Mouse (Mus musculus) cerebellum, postnatal 25 days (tissue): ENCODE measurements around the gene Stxbp3.
A peak's percentile ranks its signal among the peaks of the same experiment; 100 is the strongest.
"Not testable (repeated sequence)": the region's sequence is repeated elsewhere in the genome, so short reads cannot be mapped to it uniquely, and the experiment has no call there.

Source experiments
- DNase-seq, 2 experiments: peaks; one replicate each; pipeline ENCODE4 v3.0.0; 2021; ENCODE audit warnings: mixed read lengths in 2 of 2

Stxbp3 gene

GRCm38 (mm10) chr3:108856386-108857123 is 16.2 kb upstream of the Stxbp3 start:
- DNase-seq: peak; percentile 59 to 78

- peak in 1 of 2 experiments; percentile 23 for DNase-seq
These were observed 15.5 kb upstream of the Stxbp3 start for GRCm38 (mm10) chr3:108855864-108856263.

- peak; percentile 34 to 46 for DNase-seq
These were observed 15.0 kb upstream of the Stxbp3 start for GRCm38 (mm10) chr3:108855371-108855770.

GRCm38 (mm10) chr3:108853266-108853665 is 12.9 kb upstream of the Stxbp3 start:
- no peak for DNase-seq

GRCm38 (mm10) chr3:108851996-108852697 is 11.8 kb upstream of the Stxbp3 start:
- peak in 1 of 2 experiments; percentile 19 for DNase-seq

GRCm38 (mm10) chr3:108851554-108851953 is 11.2 kb upstream of the Stxbp3 start:
- no peak for DNase-seq

- no peak for DNase-seq
These were observed 10.7 kb upstream of the Stxbp3 start for GRCm38 (mm10) chr3:108851075-108851474.

- DNase-seq: no peak
These were observed 10.2 kb upstream of the Stxbp3 start for GRCm38 (mm10) chr3:108850506-108850905.

GRCm38 (mm10) chr3:108846616-108847015 is 6.3 kb upstream of the Stxbp3 start:
- DNase-seq: no peak

- DNase-seq: no peak
These were observed 4.2 kb upstream of the Stxbp3 start for GRCm38 (mm10) chr3:108844521-108844920.

GRCm38 (mm10) chr3:108844026-108844425 is 3.7 kb upstream of the Stxbp3 start:
- DNase-seq: no peak

- no peak for DNase-seq
These were observed 359 bp upstream of the Stxbp3 start for GRCm38 (mm10) chr3:108840716-108841054.

GRCm38 (mm10) chr3:108839647-108839999 is 703 bp downstream of the Stxbp3 start:
- no peak for DNase-seq

- no peak for DNase-seq
These were observed 1.3 kb downstream of the Stxbp3 start for GRCm38 (mm10) chr3:108838980-108839379.

GRCm38 (mm10) chr3:108836931-108837330 is 3.4 kb downstream of the Stxbp3 start:
- DNase-seq: no peak

- not testable (repeated sequence) for DNase-seq
These were observed 6.6 kb downstream of the Stxbp3 start for GRCm38 (mm10) chr3:108833717-108834116.

- no peak for DNase-seq
These were observed 8.6 kb downstream of the Stxbp3 start for GRCm38 (mm10) chr3:108831750-108832149.

- no peak for DNase-seq
These were observed 9.8 kb downstream of the Stxbp3 start for GRCm38 (mm10) chr3:108830493-108830892.

GRCm38 (mm10) chr3:108815631-108816030 is 24.7 kb downstream of the Stxbp3 start:
- DNase-seq: no peak

- peak in 1 of 2 experiments; percentile 9 for DNase-seq
These were observed 29.5 kb downstream of the Stxbp3 start for GRCm38 (mm10) chr3:108810747-108811263.

- no peak for DNase-seq
These were observed 34.7 kb downstream of the Stxbp3 start for GRCm38 (mm10) chr3:108805622-108806021.

- DNase-seq: no peak
These were observed 42.0 kb downstream of the Stxbp3 start for GRCm38 (mm10) chr3:108798375-108798774.

GRCm38 (mm10) chr3:108797723-108798122 is 42.6 kb downstream of the Stxbp3 start:
- no peak for DNase-seq

GRCm38 (mm10) chr3:108796386-108796785 is 43.9 kb downstream of the Stxbp3 start:
- DNase-seq: no peak
